Mouse (Mus musculus): ENCODE measurements at regions not wholly inside any gene's neighbourhood (a gene's known extent, or its start where the extent isn't known, plus 50 kb on each side); places are given as distances from the start of the nearest gene placed in this dataset.

DNA sequence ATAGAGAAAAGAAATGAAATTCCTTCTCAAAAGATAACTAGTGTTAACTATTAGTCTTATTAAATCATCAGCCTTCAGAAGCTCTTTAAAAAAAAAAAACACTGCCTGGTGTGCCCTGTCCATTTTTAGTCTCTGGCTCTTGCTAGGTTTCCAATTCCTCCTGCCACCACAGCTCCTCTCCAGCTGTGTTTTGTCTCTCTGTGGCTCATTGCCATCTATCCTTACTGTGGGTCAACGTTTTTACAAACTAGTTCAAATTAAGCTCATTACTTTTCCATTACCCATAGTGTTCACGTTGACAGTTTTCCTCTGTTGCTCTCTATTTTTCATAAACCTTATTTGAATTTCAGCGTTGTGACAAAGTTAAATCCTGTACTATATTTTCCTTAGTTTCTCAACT is 930.0 kb upstream of the Gcfc2 start:
- no peaks in the 10 kb centered on the region for H3K36me3 ChIP-seq (ENCODE audit: insufficient read depth, low read length)
- no peak overlapping the region for H3K27ac ChIP-seq (ENCODE audit: low read length)
- no peak overlapping the region for H3K4me3 ChIP-seq (ENCODE audit: low read depth, low read length)
- H3K27me3 ChIP-seq (replicated peaks; ENCODE audit: insufficient read depth, low read length), result no peaks in the 10 kb centered on the region
- ATAC-seq (no peak), DNase-seq (ENCODE audit: low spot score) (peak; percentile 7)
- H3K9me3 ChIP-seq (ENCODE audit: low read length), result no peaks in the 10 kb centered on the region
- TF ChIP-seq CTCF (IDR thresholded peaks at IDR 0.05), result no peak
- no peak for TF ChIP-seq EP300 (IDR thresholded peaks at IDR 0.05)
- H3K4me1 ChIP-seq (ENCODE audit: insufficient read depth, low read depth, low read length), result no peaks in the 10 kb centered on the region
- H3K4me2 ChIP-seq (replicated peaks; ENCODE audit: low read depth, low read length), result no peak overlapping the region
- WGBS, result 38% methylated on average over 3 of the region's 3 CpGs
- no peak overlapping the region for H3K9ac ChIP-seq (replicated peaks; ENCODE audit: low read depth)

DNA sequence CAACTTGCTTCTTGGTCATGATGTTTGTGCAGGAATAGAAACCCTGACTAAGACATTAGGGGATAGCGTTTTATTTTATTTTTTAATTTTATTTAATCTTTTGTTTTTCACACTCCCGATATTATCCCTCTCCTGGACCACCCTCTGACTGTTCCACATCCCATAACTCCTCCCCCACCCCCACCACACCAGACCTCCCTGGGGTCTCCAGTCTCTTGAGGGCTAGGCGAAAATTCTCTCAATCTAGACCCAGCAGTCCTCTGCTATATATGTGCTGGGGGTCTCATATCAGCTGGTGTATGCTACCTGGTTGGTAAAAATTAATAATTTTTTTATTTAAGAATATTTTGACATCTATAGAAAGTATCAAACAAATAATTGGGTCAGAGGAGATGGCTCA is 898.9 kb upstream of the Gcfc2 start:
- no peaks in the 10 kb centered on the region for H3K4me1 ChIP-seq (ENCODE audit: insufficient read depth, low read depth, low read length)
- ATAC-seq (no peak), DNase-seq (ENCODE audit: low spot score) (no peak)
- no peaks in the 10 kb centered on the region for H3K9me3 ChIP-seq (ENCODE audit: low read length)
- TF ChIP-seq CTCF (IDR thresholded peaks at IDR 0.05) (no peak), EP300 (IDR thresholded peaks at IDR 0.05) (no peak)
- H3K4me2 ChIP-seq (replicated peaks; ENCODE audit: low read depth, low read length), result no peak overlapping the region
- no peaks in the 10 kb centered on the region for H3K36me3 ChIP-seq (ENCODE audit: insufficient read depth, low read length)
- H3K27ac ChIP-seq (ENCODE audit: low read length), result no peak overlapping the region
- WGBS, result 78% methylated on average over 3 of the region's 3 CpGs
- H3K9ac ChIP-seq (replicated peaks; ENCODE audit: low read depth), result no peak overlapping the region
- no peak overlapping the region for H3K4me3 ChIP-seq (ENCODE audit: low read depth, low read length)
- H3K27me3 ChIP-seq (replicated peaks; ENCODE audit: insufficient read depth, low read length), result no peaks in the 10 kb centered on the region
